Mouse (Mus musculus): ENCODE results near the gene Tusc2.

Gene Tusc2

DNA sequence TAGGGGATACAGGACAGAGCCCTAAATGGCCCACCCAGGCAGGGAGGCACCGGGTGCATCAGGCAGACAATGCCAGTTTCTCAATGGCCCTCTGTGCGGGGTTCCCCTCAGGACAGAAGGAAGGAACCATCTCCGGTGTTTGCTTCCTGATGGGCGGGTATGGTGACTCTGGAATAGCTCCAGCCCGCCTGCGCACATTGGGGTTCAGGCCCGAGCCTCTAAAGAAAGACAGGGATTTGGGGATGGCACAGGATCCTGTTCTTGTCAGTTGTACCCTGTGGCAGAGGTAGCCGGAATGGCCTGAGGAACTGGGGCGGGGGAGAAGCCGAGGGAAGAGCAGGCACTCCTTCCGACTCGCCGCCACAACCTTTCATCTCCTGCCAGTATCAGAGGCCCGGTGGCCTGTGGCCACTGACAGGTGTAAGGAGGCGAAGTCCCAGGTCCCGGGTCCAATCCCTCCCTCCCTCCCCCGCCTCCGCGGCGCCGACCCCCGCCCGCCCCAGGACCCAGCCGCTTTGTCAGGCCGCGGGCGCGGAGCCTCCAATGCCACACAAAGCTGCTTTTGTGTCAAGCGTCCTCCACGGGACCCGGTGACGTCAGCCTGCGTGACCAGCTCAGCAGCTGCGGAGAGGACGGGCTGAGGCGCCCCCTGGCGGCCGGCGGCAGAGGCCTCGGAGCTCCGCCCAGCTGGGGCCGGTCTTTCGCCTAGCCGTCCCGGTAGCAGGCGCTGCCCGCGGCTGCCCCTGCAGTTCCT is 49.3 kb downstream of the Tusc2 start:
- DNase-seq: peak; percentile 98 to 100

DNA sequence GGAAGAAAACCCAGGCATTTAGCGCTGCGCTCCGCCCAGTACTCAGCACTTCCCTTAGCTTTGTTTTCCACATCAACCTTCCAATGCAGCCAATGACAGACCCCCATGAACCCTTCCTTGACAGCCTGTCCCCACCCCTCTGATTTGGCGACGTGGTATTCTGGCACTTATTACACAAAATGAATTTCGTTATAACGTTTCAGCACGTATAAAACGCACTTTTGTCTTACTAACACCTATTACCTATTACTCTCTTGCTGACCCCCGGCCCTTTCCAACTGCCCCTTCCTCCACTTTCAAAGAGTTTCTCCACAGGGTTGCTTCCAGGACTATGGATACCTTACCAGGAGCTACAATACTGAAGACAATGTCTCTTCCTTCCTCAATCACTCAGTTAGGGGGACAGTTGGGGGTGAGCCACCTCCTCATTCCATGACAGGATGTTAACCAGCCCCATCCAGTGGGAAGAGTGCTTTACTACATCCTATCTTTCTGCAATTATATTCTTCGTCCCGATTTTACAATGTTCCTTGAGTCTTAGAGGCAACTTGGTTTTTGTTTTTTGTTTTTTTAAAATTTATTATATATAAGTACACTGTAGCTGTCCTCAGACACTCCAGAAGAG is 50.0 kb downstream of the Tusc2 start:
- no peak for DNase-seq

DNA sequence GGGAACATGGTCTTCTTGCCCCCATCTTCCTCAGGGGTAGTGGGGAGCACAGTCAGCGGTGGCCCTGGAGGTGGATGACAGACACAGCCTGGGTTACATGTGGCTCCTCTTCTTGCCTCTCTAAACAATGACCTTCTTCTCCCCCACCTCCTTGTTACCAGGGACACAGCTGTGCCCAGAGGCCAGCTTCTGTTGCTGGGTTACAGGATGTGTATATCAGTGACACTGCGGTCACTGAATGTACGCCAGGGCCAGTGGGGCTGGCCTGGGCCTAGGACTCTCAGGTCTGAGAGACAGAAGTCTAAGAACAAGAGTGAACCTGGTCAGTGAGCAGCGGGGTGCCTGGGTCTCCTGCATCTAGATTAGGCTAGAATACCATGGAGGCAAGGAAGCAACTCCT is 52.0 kb downstream of the Tusc2 start:
- DNase-seq: no peak

Measured in kidney, postnatal 36 days (tissue).